Mouse (Mus musculus) gastrocnemius, postnatal 14 days (tissue): ENCODE data around the gene Snx29. TPM values are rescaled to one million over a fixed set of nuclear protein-coding genes. Genes with fewer than 3 reads are reported as not detected.
"Not testable (repeated sequence)": the region's sequence is repeated elsewhere in the genome, so short reads cannot be mapped to it uniquely, and the experiment has no call there.

Experiments used
- DNase-seq: peaks from one replicate; pipeline ENCODE4 v3.0.0; 2021; ENCODE audit warnings: mixed read lengths
- intact Hi-C: fragments of 180-260 bp; cut with DNase I; formaldehyde crosslinking; loops from one replicate; pipeline ENCODE4 v1.15.1; 2025; ENCODE audit warnings: low total_unique reads
- total RNA-seq, 2 experiments: library from RNA; stranded (reverse); gene quantifications; 2 replicates each; pipeline ENCODE4 v1.2.3; 2021

Snx29 gene
- total RNA-seq, 2 experiments from 2014 or later, result 8.4 to 9.5 TPM

DNA sequence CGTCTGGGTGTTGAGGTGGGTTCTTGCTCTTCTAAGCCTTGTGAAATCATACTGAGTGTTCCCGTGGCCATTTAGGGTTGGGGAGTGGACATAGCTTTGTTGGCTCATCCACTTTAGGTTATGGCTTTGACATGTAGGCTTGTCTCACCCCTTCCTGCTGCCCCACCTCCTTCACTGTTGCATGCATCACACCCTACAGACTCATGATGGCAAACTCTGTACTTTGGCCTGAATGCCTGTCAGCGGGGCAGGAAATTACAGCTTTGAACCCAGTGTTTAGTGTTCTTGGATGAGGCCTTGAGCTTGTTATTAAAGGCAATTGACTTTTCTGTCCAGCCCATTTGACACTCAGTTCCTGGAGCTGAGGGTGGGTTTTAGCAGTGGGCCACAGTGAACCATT is 114.9 kb downstream of the Snx29 start:
- intact Hi-C loops, result no loop called here
- DNase-seq, result no peak

DNA sequence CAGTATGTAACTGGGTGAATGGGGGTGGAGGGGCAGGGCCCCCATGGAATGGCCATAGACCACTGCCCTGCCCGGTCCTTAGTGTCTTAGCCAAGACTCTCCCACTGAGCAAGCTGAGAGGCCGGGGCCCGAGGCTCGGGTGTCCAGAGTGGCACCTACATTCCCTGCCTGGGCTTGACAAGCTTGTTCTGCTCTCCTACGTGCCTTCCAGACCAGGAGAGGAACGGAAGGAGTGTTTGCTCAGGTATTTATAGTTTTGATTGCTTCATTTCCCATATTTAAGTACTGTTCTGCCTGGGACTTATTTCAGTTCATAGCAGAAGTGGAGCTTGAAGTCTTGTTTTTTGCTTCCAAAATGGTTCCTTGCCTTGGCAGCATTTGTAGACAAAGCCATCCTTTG is 116.7 kb downstream of the Snx29 start:
- intact Hi-C loops, result no loop called here
- no peak for DNase-seq

DNA sequence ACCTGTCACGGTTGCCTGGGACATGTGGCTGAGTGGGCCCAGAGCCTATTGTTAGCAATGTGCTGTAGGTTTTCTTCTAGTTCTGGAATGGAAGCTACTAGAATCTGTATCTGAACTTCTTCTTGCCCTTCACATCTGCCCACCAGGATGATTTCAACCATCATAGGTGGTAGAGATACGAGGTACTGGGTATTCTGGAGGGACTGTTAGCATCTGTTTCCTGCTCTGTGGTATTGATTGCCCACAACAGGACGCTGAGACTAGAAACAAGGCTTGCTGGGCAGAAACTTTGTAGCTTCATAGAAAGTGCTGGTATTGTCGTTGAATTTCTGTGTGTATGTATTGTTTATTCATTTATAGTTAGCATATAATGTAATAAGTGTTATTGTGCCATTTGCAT is 118.9 kb downstream of the Snx29 start:
- no peak for DNase-seq
- intact Hi-C loops, result no loop called here

DNA sequence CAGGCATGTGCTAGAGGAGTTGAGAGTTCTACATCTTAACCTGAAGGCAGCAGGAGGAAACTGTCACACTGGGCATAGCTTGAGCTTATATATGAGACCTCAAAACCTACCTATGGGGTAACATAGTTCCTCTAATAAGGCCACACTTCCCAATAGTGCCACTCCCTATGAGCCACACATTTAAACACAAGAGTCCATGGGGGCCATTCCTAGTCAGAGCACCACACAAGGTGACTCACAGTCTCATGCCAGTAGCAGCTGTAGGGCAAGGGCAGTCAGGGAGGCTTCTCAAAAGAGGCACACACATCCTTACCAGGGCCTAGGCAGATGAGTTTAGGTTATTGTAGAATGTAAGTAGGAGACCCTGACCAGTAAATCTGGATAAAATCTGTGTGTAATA is 119.8 kb downstream of the Snx29 start:
- intact Hi-C loops, result no loop called here
- no peak for DNase-seq

DNA sequence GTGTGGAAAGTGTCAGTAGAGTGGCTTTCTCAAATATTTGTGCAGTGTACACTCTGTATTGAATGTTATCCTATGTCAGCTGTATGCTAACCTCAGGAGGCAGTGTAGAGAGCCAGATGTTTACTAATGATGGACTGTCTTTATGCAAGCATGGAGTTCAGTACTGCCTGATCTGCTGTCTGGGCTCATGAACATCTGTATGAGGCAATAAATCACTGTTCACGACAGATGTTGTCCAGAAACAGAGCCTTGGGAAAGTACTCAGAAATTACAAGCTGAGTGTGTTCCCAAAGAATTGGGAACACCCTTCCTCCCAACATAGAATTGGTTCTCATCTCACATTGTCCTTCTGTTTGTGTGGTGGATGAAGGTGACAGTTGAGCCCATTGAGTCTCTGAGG is 121.9 kb downstream of the Snx29 start:
- intact Hi-C loops, result no loop called here

DNA sequence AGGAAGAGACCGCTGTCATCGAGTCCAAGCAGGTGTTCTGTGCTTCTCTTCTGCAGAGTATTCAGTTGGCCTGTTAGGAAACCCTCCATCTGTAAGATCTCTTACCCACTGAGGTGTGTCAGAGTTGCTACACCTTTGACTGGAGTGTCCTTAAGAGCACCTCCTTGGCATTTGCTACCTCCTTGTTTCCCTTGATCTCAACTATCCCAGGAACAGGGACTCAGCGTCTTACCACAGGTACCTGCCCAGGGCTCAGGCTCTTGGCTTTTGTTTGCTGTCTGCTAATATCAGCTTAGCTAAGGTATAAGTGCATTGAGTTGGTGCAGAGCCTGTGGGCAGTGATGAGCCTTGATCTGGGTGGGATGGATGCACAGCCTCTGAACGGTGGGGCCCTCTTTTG is 124.3 kb downstream of the Snx29 start:
- intact Hi-C loops, result no loop called here

More for the DNA sequence above, 121.9 kb downstream of the Snx29 start:
- no peak for DNase-seq

DNA sequence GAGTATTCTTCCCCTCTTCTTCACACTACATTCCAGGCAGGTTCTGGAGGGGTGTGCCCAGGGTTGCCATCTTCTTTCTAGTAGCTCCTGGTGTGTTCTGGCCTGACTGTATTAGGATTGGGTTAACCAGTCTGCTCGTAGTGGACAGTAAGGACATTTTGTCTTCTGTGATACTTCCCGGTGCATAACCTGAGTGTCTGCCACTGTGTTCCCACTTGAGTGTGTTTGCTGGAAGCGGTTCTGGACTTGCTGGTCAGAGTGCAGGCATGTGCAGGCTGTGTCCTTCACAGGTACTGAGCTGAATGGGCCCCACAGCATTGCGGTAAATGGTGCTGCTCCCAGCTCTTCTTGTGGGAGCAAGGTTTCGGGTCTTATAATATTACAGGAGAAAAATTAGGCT is 125.2 kb downstream of the Snx29 start:
- no peak for DNase-seq
- intact Hi-C loops, result no loop called here

More for the DNA sequence above, 124.3 kb downstream of the Snx29 start:
- no peak for DNase-seq

DNA sequence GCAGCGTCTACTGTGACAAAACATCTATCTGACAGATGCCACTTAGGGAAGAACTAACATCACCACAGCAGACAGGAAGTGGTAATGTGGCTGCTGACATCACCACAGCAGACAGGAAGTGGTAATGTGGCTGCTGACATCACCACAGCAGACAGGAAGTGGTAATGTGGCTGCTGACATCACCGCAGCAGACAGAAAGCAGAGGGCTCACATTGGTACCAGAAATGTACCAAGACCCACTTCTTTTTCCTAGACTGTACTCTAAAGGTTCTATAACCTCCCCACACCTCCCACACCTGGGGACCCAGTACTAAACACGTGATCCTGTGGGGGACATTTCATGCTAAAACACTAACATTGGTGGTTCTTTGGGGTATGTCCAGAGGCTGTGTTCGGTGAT is 126.0 kb downstream of the Snx29 start:
- intact Hi-C loops, DNase-seq: not testable (repeated sequence)

DNA sequence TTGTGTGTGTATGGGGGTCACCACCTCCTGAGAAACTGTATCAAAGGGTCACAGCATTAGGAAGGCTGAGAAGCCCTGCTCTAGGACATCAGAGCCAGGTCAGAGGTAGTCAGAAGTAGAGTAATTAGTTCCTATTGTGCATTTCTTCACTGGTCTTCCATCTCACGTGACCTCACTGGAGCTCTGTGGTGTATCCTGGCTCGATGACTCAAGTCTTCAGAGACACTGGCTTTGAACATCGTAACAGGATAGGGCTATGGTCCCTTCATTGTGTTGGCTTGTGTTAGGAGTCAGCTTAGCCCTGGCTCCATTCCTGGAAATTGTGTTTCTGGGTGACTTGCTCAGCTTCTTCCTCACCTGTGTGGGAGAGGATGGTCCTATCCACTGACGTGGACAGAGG is 126.6 kb downstream of the Snx29 start:
- intact Hi-C loops, result no loop called here
- DNase-seq, result no peak

DNA sequence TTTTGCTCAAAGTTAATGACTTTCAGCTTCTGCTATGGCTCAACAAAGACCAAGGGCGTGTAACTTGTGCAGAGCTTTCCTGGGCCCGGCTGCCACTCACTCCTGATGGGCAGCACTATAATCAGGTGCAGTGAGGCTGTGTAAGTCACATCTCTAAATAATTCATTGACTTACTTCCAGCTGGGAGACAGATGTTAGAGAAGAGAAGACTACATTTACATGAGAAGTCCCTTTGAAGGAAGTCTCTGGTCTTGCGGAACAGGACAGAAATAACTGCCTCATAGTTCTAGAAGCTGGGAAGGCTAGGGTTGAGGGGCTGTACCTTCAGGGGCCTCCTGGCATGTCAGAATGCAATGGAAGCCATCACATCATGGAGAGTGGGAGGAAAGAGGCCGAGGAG is 127.9 kb downstream of the Snx29 start:
- DNase-seq, result no peak
- intact Hi-C loops, result no loop called here

DNA sequence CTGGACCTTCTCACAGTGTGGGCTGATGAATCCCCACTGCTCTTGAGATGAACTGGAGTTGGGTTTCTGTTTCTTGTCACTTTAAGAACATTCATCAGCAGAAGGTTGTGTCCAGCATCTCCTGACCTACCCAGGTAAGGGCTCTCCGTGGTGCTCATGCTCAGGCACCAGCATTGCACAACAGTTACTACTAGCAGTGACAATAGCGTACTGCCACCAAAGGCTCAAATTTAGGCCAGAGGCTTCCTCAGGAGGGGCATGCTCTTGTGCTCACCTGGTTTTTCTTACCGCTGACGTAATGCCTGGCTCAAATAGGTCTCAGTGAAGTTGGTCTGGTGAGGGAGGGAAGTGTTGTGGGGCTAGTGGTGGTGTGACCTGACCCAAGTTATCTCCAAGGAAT is 132.2 kb downstream of the Snx29 start:
- intact Hi-C loops, result no loop called here
- DNase-seq, result no peak

DNA sequence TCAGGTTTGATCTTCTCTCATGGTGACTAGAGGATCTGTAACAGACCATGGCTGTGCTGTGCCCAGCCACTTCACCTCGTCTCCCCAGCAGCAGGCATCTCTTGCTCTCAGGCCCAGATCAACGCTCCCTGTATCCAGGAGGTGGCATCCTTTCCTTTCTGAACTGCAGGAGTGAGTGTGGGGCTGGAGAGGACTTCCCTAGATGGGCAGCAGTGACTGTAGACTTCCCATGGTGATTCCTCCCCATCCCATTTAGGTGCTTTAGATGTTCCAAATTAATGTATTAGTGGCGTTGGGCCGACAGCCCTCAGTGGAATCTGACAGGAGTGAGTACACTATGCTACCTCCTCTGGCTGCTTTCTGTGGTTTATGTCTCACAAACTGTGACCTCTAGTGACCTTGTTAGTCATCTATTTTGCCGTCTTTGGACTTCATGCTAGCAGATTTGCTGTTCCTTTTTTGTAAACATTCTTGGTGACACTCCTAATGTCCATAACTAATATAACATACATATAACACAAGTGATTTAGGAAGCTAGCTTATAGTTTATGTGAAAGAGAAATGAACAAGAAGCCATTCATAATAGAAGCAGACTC is 132.9 kb downstream of the Snx29 start:
- DNase-seq, result no peak
- intact Hi-C loops, result no loop called here

DNA sequence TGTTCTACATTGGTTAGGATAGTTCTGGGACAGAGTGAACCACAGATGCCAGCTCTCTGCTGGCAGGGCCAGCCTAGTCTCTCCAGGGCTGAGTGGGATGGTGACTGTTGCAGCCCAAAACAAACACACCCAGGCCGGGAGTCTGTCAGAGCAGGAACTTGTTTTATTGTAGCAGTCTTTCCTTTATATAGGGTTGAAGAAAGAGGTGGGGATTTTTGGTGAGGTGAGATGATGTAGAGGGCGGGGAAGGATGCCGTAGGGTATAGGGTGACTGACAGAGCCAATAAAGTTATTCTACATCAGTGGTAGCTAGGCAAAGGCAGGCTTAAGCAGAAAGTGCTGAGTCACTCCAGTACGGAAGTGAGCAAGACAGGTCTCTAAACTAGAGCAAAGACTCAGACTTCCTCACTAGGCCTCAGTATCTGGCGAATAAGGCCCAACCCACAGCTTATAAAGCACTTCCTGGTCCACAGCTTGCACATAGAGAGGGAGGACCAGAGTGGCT is 133.5 kb downstream of the Snx29 start:
- intact Hi-C loops, result no loop called here
- no peak for DNase-seq

DNA sequence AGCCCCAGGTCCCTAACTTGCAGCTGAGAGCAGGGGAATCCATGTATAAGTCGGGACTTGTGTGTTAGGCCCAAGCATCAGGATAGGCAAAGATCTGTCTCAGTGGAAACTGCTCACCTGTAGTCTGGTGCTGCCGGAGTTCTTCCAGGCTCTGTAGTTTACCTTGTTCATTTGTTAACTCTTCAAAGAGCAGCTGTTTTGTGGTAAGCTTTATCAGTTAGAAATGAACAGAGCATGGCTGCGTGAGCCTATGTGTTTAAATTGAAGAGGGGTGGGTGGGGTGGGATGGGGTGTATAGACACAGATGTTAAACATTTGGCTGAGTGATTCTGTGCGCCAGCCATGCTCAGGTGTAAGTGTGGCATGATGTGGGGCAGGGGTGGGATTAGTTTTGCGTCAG is 134.4 kb downstream of the Snx29 start:
- DNase-seq, result no peak
- intact Hi-C loops, result no loop called here

DNA sequence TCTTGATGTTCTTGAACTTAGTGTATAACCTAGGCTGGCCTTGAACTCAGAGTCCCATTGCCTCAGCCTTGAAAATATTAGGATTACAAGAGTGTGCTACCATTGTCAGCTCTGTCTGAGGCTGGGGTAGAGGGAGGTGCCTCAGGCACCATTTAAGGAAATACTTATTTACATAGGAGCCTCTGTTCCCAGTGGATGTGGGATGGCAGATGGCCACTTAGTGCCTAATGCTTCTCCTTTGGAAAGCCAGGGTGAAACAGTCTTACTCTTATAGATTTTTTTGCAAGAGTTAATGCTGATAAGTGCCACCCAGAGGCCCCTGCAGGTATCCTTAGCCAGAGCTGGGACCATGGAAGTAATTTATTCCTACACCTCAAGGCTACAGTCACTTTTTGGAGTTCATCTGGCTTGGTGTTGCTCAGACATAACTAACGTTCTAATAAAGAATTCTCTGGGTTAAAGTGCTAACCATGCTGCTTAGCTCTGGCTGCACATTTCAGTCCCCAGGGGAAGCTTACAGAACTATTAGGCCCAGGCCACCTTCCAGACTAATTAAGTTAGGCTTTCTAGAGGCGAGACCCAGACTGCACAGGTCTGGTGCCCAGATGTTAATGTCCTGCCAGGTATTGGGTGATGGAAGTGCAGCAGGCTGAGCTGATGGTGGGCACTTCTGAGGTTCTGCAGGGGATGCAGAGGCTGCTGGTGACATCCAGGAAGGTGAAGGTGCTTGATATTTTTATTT is 135.1 kb downstream of the Snx29 start:
- intact Hi-C loops, result no loop called here
- no peak for DNase-seq

DNA sequence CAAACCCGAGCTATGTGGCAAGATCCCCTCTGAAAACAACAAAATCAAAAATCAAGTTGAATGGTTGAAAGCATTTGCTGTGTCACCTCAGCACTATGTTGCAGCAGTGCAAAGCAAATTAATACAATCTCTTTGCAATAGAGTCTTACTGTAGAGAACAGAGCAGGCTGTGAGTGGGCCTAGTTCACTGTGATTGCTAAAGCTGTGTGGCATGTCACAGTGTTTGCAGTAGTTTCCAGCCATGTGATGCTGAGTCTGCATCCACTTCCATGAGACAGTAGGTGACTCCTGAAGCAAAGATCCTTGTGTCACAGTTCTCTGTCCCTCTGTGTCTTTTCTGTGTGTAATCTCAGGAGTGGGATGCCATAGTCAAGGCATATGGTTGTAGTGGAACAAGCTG is 137.5 kb downstream of the Snx29 start:
- intact Hi-C loops, result no loop called here
- no peak for DNase-seq

DNA sequence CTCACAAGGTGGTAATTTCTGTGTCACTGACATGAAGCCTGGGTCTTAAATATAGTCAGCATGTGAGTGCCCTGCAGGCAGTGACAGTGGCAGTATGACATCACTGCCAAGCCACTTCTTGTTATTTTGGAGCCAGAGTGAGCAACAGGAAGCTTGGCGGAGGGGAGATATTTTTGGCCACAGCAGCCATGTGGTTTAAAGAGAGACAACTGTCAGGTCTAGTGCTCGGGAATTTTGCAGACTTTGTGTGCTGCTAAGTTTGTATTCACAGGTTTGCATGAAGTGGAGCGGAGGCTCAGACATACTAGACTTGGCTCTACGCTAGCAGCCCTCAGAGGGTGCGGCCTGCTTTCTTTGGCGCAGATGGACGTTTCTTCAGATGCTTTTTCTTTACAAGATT is 138.9 kb downstream of the Snx29 start:
- DNase-seq, result peak; percentile 18
- intact Hi-C loops, result no loop called here

DNA sequence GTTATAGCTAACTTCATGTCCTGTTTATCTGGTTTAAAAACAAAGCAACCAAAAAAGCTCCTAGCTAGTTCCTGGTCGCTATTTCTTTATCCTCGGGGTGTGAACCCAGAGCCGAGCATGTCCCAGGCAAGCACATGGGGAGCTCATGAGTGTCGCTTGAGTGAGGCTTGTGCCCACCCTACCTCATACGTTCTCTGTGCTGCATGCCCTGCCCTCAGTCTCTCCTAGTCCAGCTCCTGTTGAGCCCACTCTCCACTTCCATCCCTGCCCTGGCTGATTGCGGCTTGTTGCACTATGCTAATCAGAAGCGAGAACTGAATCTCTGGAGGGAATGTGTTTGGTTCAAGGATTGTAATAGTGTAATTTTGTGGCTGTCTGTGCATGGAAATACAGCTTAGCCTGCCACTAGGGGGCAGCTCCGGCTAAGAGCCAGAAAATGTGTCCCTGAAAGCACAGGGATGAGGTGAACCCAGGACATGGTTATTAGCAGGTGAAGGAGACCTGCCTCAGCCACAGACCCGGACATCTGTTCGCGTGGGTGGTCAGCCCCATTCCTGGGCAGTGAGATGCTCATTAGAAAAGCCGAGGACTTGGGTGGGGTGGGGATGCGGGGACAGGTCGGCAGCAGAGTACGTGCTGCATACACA is 145.9 kb downstream of the Snx29 start:
- DNase-seq, result peak; percentile 74
- intact Hi-C loops, result loop anchor here (5.0 kb wide), 1 partner anchor 134 kb away; no protein-coding TSS in a partner anchor

DNA sequence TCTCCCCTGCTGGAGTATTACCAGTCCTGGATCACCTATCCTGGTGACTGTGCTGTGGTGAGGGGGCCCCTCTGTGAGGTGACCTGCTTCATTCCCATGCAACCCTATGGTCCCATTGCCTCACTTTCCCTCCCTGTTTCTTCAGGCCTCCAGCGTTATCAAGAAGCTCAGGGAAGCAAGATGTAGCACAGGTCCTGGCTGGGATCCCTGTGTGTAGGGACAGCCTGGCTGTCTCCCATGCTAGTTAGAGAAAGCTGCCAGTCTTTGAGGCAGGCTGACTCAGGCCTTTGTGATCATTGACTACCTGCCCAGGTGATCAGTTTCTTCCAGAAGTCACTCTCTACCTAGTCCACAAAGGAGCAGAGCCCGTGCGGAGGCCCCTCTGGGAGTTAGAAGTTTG is 146.8 kb downstream of the Snx29 start:
- DNase-seq, result no peak
- intact Hi-C loops, result loop anchor here (5.0 kb wide), 1 partner anchor 133 kb away; no protein-coding TSS in a partner anchor

DNA sequence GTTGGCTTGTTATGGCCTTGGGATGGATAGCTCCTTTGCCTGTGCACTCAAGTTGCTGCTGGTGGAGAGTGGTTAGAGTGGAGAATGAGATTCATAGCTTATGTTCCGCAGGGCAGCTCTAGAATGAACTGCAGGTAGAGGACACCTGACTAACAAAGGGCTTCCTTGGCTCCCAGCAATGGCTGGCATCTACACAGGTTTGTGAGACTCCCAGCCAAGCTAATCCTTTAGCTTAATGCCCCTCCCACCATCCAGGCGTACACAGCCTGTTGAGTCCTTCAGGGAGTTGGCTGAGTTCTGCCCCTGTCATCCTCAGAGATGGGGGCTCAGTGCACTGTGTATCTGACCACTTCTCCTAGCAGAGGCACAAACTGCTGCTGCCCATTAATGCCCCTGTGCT is 148.5 kb downstream of the Snx29 start:
- intact Hi-C loops, result loop anchor here (10.0 kb wide), 1 partner anchor 464 kb away; no protein-coding TSS in a partner anchor
- DNase-seq, result no peak

DNA sequence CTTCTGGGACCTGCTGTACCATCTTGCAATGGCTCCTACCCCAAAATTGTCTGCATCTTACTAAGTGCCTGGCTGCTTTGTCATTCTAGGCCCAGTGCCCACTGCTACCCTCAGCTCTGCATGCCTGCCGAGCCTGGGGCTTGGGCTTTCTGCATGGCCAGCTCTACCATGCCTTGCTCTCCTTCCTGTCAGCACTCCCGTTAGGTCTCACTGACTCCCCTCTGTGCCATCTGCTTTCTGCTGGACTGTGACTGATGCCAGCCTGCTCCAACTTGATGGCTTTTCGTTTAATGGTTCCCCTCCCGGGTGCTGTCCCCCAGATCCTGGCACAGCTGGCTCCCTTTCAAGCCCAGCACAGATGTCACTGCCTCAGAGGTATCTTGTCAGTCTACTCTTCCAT is 150.1 kb downstream of the Snx29 start:
- DNase-seq, result no peak
- intact Hi-C loops, result loop anchor here (10.0 kb wide), 1 partner anchor 462 kb away; no protein-coding TSS in a partner anchor
